Mouse (Mus musculus) hindbrain, embryonic 12.5 days (tissue): ENCODE results near the gene Copz1. TPM values are rescaled to one million over a fixed set of nuclear protein-coding genes. Genes with fewer than 3 reads are reported as not detected.

Experiments
- ATAC-seq: fragments of 200-750 bp; cut with Nextera tagmentation; 2 replicates; pipeline ENCODE4 v1.8.0; 2017; ENCODE audit warnings: moderate TSS enrichment; ENCODE audit not compliant: low FRiP score
- H3K27ac ChIP-seq: fragments of 300-500 bp; sonication (generic); 2 replicates; pipeline ENCODE4 v1.5.1; 2016; ENCODE audit warnings: mild to moderate bottlenecking
- H3K27me3 ChIP-seq: fragments of 300-500 bp; sonication (generic); 2 replicates; pipeline ENCODE4 v1.6.1; 2016; ENCODE audit warnings: mild to moderate bottlenecking
- H3K36me3 ChIP-seq: fragments of 300-500 bp; sonication (generic); 2 replicates; pipeline ENCODE4 v1.6.1; 2016; ENCODE audit warnings: mild to moderate bottlenecking
- H3K4me1 ChIP-seq: fragments of 300-500 bp; sonication (generic); 2 replicates; pipeline ENCODE4 v1.6.1; 2016
- H3K4me2 ChIP-seq: fragments of 300-500 bp; sonication (generic); replicated peaks from 2 replicates; pipeline ENCODE4 v1.6.1; 2016; ENCODE audit warnings: mild to moderate bottlenecking
- H3K4me3 ChIP-seq: fragments of 300-500 bp; sonication (generic); 2 replicates; pipeline ENCODE4 v1.5.1; 2016; ENCODE audit warnings: mild to moderate bottlenecking
- H3K9ac ChIP-seq: fragments of 300-500 bp; sonication (generic); 2 replicates; pipeline ENCODE4 v1.6.1; 2016; ENCODE audit warnings: mild to moderate bottlenecking, moderate library complexity
- H3K9me3 ChIP-seq: fragments of 300-500 bp; sonication (generic); replicated peaks from 2 replicates; pipeline ENCODE4 v1.6.1; 2016; ENCODE audit warnings: mild to moderate bottlenecking
- WGBS: fragments of 180-500 bp; shearing (Covaris S2); methylation state at CpG from one replicate; pipeline ENCODE4 v1.1.7; 2016; 5-methylcytosine and 5-hydroxymethylcytosine counted together
- polyA plus RNA-seq: library from polyadenylated mRNA; unstranded; fragments of >200 nt; fragmentation: Nextera tagmentation; extraction: Ambion mirVana; gene quantifications from 2 replicates; pipeline ENCODE4 v1.2.1, GENCODE M21; 2016

The Copz1 gene
- polyA plus RNA-seq, 1 experiment from 2014 or later: 247 TPM

DNA sequence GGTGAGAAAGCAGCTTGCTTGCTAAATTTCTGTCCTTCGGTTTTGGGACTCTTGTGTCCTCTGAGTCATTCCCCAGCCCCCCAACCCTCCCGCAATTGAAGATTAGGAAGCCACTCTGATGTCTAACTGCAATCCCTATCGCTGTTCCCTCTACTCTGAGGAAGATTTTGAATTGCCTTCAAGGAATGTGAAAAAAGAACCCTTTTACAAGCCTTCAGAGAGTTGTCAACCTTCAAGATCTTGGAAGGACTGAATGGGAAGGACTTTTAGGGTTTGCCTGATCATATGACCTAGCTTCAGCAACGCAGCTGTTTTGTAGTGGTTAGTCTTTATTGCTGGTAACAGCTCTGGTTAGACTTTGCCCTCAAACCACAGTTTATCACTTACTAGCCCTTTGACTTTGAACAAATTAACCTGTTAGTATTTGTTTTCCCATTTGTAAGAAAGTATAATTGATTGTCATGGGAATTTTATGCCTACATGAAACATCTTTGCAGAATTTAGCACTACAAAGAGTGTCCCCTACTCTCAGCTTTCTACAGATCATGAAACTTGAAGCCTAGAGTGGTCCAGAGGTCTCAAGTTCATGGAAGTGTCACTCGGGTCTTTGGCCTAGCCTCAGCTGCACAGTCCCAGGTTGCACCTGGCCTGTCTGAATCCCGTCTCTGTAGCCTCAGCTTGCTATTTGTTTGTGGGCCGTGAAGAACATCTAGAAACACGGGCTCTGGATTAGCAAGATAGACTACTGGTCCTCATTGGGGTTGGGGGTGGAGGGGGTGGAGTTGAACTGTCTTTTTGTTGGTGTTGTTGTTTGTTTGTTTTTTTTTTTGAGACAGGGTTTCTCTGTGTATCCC lies 33.5 kb downstream of the Copz1 start:
- H3K9me3 ChIP-seq: no peaks in the 10 kb centered on the region
- H3K4me1 ChIP-seq: peaks cover 61% of the 10 kb centered on the region
- H3K4me3 ChIP-seq: peak overlapping the region; percentile 38
- H3K9ac ChIP-seq: peak overlapping the region; percentile 67
- H3K4me2 ChIP-seq: peak overlapping the region; percentile 62
- ATAC-seq: no peak
- no peaks in the 10 kb centered on the region for H3K36me3 ChIP-seq
- peaks cover 14% of the 10 kb centered on the region for H3K27me3 ChIP-seq
- peak overlapping the region; percentile 98 for H3K27ac ChIP-seq
- WGBS: 31% methylated on average over 8 of the region's 8 CpGs

- no peak for ATAC-seq
- 2% methylated on average over 7 of the region's 7 CpGs for WGBS
- Histone ChIP-seq H3K4me3 (no peak overlapping the region), H3K36me3 (no peaks in the 10 kb centered on the region), H3K27ac (peak overlapping the region; percentile 98; the same call in 1 of the 2 replicates), H3K4me2 (peak overlapping the region; percentile 19; the same call in 1 of the 2 replicates), H3K27me3 (peaks cover 14% of the 10 kb centered on the region), H3K9me3 (no peaks in the 10 kb centered on the region), H3K4me1 (peaks cover 49% of the 10 kb centered on the region), H3K9ac (no peak overlapping the region)
Observed at GRCm38 (mm10) chr15:103307125-103307524, 34.6 kb downstream of the Copz1 start.

GRCm38 (mm10) chr15:103308056-103308875 lies 35.8 kb downstream of the Copz1 start:
- Histone ChIP-seq H3K36me3 (no peaks in the 10 kb centered on the region), H3K9ac (peak overlapping the region; percentile 29; the same call in 1 of the 2 replicates), H3K4me3 (0 out of 2 replicates have a peak overlapping the region, but pooled peaks have one; percentile 1), H3K9me3 (no peaks in the 10 kb centered on the region), H3K4me1 (peaks cover 42% of the 10 kb centered on the region), H3K27me3 (peaks cover 14% of the 10 kb centered on the region), H3K4me2 (peak overlapping the region; percentile 29), H3K27ac (0 out of 2 replicates have a peak overlapping the region, but pooled peaks have one; percentile 4)
- WGBS: 41% methylated on average over 28 of the region's 28 CpGs
- ATAC-seq: no peak

- no peak for ATAC-seq
- H3K27ac ChIP-seq: 0 out of 2 replicates have a peak overlapping the region, but pooled peaks have one; percentile 4
- H3K4me3 ChIP-seq: 0 out of 2 replicates have a peak overlapping the region, but pooled peaks have one; percentile 1
- peak overlapping the region; percentile 29 for H3K4me2 ChIP-seq
- H3K36me3 ChIP-seq: no peaks in the 10 kb centered on the region
- H3K4me1 ChIP-seq: peaks cover 42% of the 10 kb centered on the region
- peak overlapping the region; percentile 29; the same call in 1 of the 2 replicates for H3K9ac ChIP-seq
- H3K27me3 ChIP-seq: peaks cover 14% of the 10 kb centered on the region
- 62% methylated on average over 26 of the region's 26 CpGs for WGBS
- H3K9me3 ChIP-seq: no peaks in the 10 kb centered on the region
Observed at GRCm38 (mm10) chr15:103308876-103309580, 36.5 kb downstream of the Copz1 start.

GRCm38 (mm10) chr15:103310365-103310910 lies 37.9 kb downstream of the Copz1 start, which contains the start of gene Gpr84:
Gene Gpr84, minus strand, starts transcription at chr15:103310612.
- Histone ChIP-seq H3K4me1 (peaks cover 48% of the 10 kb centered on the region), H3K9me3 (no peaks in the 10 kb centered on the region), H3K9ac (no peak within 1 kb of the TSS), H3K4me2 (no peak within 1 kb of the TSS), H3K36me3 (peaks cover 3% of the 10 kb centered on the region; the same call in 1 of the 2 replicates), H3K27me3 (peaks cover 14% of the 10 kb centered on the region), H3K4me3 (no peak within 1 kb of the TSS), H3K27ac (no peak within 1 kb of the TSS)
- 70% methylated on average over 6 of the region's 6 CpGs for WGBS
- no peak for ATAC-seq

GRCm38 (mm10) chr15:103313495-103314095 lies 41.1 kb downstream of the Copz1 start:
- Histone ChIP-seq H3K4me3 (peak overlapping the region; percentile 4; the same call in 1 of the 2 replicates), H3K27ac (no peak overlapping the region)
- WGBS: 7% methylated on average over 18 of the region's 18 CpGs

DNA sequence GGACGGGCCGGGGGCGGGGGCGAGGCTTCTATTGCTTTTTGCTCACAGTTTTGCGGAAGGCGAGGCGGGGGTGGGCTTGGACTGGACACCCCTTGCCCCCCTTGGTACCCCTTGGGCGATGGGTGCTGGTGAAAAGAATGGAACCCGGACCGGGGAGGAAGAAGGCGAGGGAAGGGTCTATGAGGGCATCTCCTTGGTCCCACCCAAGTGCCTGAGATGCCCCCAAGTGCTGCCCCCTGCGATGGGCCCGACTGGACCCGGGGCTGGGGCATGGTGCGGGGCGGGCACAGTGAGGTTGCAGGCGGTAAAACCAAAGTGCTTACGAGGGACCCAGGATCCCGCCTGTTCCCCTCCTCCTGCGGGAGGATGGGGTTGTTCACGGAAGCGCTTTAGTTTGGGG lies 41.7 kb downstream of the Copz1 start:
- Histone ChIP-seq H3K27me3 (peaks cover 3% of the 10 kb centered on the region), H3K27ac (no peak overlapping the region), H3K4me1 (peaks cover 27% of the 10 kb centered on the region), H3K9me3 (no peaks in the 10 kb centered on the region), H3K36me3 (peaks cover 40% of the 10 kb centered on the region), H3K9ac (peak overlapping the region; percentile 57; the same call in 1 of the 2 replicates), H3K4me3 (peak overlapping the region; percentile 25), H3K4me2 (peak overlapping the region; percentile 59)
- 34% methylated on average over 22 of the region's 22 CpGs for WGBS
- 0 out of 2 replicates have a peak, but pooled peaks have one; percentile 15 for ATAC-seq

More at GRCm38 (mm10) chr15:103313495-103314095, 41.1 kb downstream of the Copz1 start:
- no peak overlapping the region for H3K9ac ChIP-seq
- H3K36me3 ChIP-seq: peaks cover 34% of the 10 kb centered on the region
- peaks cover 9% of the 10 kb centered on the region for H3K27me3 ChIP-seq
- no peaks in the 10 kb centered on the region for H3K9me3 ChIP-seq
- 0 out of 2 replicates have a peak, but pooled peaks have one; percentile 3 for ATAC-seq
- H3K4me1 ChIP-seq: peaks cover 29% of the 10 kb centered on the region
- peak overlapping the region; percentile 59 for H3K4me2 ChIP-seq

- peak overlapping the region; percentile 70 for H3K27ac ChIP-seq
- no peaks in the 10 kb centered on the region for H3K27me3 ChIP-seq
- peak overlapping the region; percentile 57 for H3K9ac ChIP-seq
- peaks cover 28% of the 10 kb centered on the region for H3K4me1 ChIP-seq
- WGBS: 3% methylated on average over 18 of the region's 18 CpGs
- H3K4me3 ChIP-seq: peak overlapping the region; percentile 25
- peak overlapping the region; percentile 59 for H3K4me2 ChIP-seq
- ATAC-seq: peak; percentile 79
- peaks cover 43% of the 10 kb centered on the region for H3K36me3 ChIP-seq
- no peaks in the 10 kb centered on the region for H3K9me3 ChIP-seq
Observed at GRCm38 (mm10) chr15:103315011-103315502, 42.5 kb downstream of the Copz1 start.

- no peak overlapping the region for H3K9ac ChIP-seq
- no peaks in the 10 kb centered on the region for H3K27me3 ChIP-seq
- no peak overlapping the region for H3K27ac ChIP-seq
Observed at GRCm38 (mm10) chr15:103315979-103316776, 43.7 kb downstream of the Copz1 start.

DNA sequence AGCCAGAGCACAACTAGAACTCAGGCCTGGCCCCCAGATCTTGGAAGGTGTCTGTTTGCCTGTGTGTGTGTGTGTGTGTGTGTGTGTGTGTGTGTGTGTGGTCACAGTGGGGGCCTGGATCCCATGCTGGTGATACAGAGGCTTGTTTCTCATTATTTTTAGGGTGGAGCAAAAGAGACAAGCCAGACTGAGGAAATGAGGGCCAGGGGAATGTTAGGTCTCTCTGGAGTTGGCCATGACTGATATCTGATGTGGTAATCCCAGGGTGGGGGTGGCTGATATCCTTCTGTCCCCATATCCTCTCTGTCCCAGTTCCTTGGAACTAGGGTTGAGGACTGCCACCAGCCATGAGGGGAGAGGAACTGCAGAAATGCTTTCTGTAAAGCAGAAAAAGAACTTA lies 44.6 kb downstream of the Copz1 start:
- H3K4me1 ChIP-seq: peaks cover 44% of the 10 kb centered on the region
- no peak for ATAC-seq
- no peak overlapping the region for H3K4me3 ChIP-seq
- peaks cover 46% of the 10 kb centered on the region for H3K36me3 ChIP-seq
- H3K9ac ChIP-seq: no peak overlapping the region
- no peaks in the 10 kb centered on the region for H3K27me3 ChIP-seq
- H3K9me3 ChIP-seq: no peaks in the 10 kb centered on the region
- H3K4me2 ChIP-seq: no peak overlapping the region
- H3K27ac ChIP-seq: no peak overlapping the region

More at GRCm38 (mm10) chr15:103315979-103316776, 43.7 kb downstream of the Copz1 start:
- 83% methylated on average over 10 of the region's 10 CpGs for WGBS
- Histone ChIP-seq H3K9me3 (no peaks in the 10 kb centered on the region), H3K36me3 (peaks cover 46% of the 10 kb centered on the region), H3K4me1 (peaks cover 35% of the 10 kb centered on the region), H3K4me2 (no peak overlapping the region), H3K4me3 (no peak overlapping the region)
- no peak for ATAC-seq
